Mouse (Mus musculus): ENCODE data around the gene Zc3h10.
"Not testable (repeated sequence)": the region's sequence is repeated elsewhere in the genome, so short reads cannot be mapped to it uniquely, and the experiment has no call there.

Zc3h10 gene

GRCm38 (mm10) chr10:128556286-128556685 is 8.7 kb upstream of the Zc3h10 start:
- DNase-seq (ENCODE audit: extremely low read depth, insufficient read length, low spot score), result peak; percentile 42

DNA sequence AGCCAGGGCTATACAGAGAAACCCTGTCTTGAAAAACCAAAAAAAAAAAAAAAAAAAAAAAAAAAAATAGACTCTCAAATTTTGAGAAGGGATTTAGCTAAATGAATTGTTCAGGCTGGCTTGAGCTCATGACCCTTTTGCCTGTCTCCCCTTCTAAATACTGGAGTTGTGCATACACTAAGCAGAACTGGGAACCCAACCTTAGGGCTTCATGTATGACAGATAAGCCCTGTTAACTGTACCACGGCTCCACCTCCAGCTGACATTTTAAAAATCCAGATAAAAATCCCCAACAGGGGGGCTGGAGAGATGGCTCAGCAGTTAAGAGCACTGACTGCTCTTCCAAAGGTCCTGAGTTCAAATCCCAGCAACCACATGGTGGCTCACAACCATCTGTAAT is 8.0 kb upstream of the Zc3h10 start:
- DNase-seq (ENCODE audit: extremely low read depth, insufficient read length, low spot score), result not testable (repeated sequence)

GRCm38 (mm10) chr10:128550144-128550823 is 2.7 kb upstream of the Zc3h10 start:
- DNase-seq (ENCODE audit: extremely low read depth, insufficient read length, low spot score), result not testable (repeated sequence)

DNA sequence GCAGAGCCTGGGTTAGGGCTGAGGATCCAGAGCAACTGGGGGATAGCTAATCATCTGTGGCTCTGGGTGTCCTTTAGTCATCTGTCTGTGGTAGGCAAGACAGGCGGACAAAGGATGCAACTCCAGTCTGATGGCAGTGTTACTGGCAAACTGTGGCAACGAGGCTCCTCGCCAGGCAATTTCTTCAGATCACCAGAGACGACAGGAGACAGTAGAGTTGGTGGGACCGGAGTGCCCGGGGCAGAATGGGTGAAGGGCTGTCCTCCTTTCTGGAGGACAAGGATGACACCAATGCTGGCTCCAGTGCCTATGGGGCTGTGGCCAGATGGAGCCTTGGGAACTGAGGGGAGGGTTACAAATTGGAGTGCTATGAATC is 2.1 kb upstream of the Zc3h10 start:
- not testable (repeated sequence) for DNase-seq (ENCODE audit: extremely low read depth, insufficient read length, low spot score)

GRCm38 (mm10) chr10:128548947-128549681 is 1.5 kb upstream of the Zc3h10 start, which contains the start of gene Rpl41:
Rpl41 (minus strand) TSS chr10:128549305.
- peak; percentile 98 for DNase-seq (ENCODE audit: extremely low read depth, insufficient read length, low spot score)

- peak; percentile 32 for DNase-seq (ENCODE audit: extremely low read depth, insufficient read length, low spot score)
Observed at GRCm38 (mm10) chr10:128548051-128548791, 647 bp upstream of the Zc3h10 start.

- no peak for DNase-seq (ENCODE audit: extremely low read depth, insufficient read length, low spot score)
Observed at GRCm38 (mm10) chr10:128546787-128547186, 787 bp downstream of the Zc3h10 start.

DNA sequence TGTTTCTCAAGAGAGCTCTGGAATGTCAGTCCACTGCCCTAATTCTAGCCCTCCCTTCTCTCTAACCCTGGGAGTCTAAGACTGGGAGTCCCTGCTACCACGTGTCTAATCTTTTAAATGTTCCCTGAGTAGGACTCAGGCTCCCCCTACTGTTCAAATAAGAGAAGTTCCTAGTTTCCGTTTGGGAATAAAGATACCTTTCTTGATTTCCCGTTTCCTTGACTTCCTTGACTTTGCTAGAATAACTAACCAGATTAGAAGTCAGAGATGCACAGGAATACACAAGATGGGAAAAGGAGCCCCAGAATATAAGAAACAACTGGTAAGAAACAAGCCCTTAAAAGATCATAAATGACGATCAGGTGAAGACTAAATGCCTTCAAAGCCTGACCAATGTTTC is 1.2 kb downstream of the Zc3h10 start:
- DNase-seq (ENCODE audit: extremely low read depth, insufficient read length, low spot score), result peak; percentile 44

DNA sequence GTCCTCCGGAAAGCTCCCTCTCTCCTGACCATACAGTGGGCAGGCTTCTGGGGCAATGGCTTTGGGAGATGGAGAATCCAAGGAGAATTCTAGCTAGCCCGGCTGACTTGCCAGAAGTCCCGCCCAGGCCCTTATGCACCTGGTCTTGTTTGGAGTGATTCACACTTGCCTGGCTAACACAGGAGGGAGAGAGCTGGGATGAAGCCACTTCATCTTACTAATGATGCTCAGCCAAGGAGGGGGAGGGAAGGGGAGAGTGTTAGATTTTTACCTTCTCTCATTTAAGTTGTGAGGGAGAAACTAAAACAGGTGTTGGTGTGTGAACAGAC is 2.0 kb downstream of the Zc3h10 start:
- no peak for DNase-seq (ENCODE audit: extremely low read depth, insufficient read length, low spot score)

- DNase-seq (ENCODE audit: extremely low read depth, insufficient read length, low spot score), result no peak
Observed at GRCm38 (mm10) chr10:128544674-128545569, 2.7 kb downstream of the Zc3h10 start.

DNA sequence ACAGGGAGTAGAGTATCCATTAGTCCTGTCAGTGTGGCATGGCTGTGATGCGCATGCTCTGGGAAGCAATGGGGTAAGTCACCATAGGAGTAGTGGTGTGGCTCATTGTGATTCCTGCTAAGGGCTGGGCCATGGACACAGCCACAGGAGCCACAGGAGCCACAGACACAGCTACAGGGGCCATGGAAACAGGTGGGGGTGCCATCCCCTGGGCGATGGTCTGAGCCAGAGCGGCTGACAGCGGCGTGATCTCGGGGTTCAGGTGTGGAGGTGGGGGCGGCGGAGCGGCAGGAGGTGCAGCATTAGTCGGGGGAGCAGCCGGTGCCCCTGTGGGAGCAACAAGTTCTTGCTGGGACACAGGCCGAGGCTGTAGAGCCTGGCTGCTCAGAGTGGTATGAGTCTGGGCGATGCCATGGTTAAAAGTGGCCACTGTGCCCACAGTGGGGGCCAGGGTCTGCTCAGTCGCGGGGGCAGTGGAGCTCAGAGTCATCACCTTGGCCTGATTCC is 3.4 kb downstream of the Zc3h10 start:
- no peak for DNase-seq (ENCODE audit: extremely low read depth, insufficient read length, low spot score)

DNA sequence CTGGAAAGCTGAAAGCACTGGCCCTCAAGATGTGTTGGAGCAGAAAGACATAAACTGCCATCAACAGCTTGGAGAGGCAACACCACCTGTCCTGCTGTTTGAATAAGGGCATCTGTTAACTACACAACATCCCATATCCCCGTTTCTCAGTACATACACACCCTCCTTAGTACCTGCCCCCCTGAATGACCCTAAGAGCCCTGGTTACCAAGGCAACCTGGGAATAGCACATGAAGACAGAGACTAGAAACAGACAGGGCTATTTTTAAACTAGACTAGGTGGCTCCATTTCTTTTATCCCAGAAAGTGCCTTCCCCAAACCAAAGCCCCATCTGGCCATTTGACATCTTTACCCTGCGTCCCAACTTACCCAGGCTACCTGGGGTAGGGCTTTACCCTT is 4.5 kb downstream of the Zc3h10 start:
- DNase-seq (ENCODE audit: extremely low read depth, insufficient read length, low spot score), result no peak

DNA sequence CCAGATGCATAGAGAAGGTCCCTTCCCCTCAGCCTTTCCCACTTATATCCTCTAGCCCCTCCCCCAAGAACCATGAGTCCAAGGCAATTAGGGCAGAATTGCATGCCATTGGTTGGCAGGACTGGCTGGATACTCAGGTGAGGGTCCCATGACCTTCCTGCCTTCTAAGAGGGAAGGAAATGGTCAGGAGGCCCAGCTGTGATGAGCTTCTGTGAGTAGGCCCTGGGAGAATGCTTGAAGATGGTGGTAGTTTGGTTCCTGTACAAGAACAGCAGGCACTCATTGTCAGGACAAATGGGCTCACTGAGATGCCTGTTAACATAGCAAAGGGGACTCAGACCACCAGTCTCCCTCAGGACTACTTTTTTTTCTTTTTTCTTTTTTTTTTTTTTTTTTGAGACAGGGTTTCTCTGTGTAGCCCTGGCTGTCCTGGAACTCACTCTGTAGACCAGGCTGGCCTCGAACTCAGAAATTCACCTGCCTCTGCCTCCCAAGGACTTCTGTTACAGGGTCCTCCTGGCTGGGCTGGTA is 9.2 kb downstream of the Zc3h10 start:
- no peak for DNase-seq (ENCODE audit: extremely low read depth, insufficient read length, low spot score)

- peak; percentile 75 for DNase-seq (ENCODE audit: extremely low read depth, insufficient read length, low spot score)
Observed at GRCm38 (mm10) chr10:128536266-128536940, 11.2 kb downstream of the Zc3h10 start.

DNA sequence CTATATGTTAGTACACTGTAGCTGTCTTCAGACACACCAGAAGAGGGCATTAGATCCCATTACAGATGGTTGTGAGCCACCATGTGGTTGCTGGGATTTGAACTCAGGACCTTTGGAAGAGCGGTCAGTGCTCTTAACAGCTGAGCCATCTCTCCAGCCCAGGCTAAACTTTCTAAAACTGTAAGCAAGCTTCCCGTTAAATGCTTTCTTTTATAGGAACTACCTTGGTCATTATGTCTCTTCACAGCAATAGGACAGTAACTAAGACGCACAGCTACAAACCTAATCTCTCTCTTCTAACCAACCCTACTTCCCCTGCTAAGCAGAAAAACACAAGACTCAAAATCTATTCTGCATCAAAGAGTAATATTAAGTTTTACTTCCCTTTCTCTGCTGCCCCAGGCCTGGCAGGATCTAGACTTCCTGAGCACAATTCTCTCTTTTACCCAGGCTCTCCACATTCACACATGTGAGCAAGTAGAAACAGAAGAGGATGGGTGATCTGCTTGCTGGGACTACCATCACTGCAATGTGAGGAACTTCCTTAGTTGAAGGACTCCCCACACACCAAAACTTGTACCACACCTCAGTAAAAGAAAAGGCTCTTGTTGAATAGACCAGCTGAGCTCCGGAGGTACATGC is 11.8 kb downstream of the Zc3h10 start:
- DNase-seq (ENCODE audit: extremely low read depth, insufficient read length, low spot score), result no peak

GRCm38 (mm10) chr10:128535206-128535605 is 12.4 kb downstream of the Zc3h10 start:
- no peak for DNase-seq (ENCODE audit: extremely low read depth, insufficient read length, low spot score)

DNA sequence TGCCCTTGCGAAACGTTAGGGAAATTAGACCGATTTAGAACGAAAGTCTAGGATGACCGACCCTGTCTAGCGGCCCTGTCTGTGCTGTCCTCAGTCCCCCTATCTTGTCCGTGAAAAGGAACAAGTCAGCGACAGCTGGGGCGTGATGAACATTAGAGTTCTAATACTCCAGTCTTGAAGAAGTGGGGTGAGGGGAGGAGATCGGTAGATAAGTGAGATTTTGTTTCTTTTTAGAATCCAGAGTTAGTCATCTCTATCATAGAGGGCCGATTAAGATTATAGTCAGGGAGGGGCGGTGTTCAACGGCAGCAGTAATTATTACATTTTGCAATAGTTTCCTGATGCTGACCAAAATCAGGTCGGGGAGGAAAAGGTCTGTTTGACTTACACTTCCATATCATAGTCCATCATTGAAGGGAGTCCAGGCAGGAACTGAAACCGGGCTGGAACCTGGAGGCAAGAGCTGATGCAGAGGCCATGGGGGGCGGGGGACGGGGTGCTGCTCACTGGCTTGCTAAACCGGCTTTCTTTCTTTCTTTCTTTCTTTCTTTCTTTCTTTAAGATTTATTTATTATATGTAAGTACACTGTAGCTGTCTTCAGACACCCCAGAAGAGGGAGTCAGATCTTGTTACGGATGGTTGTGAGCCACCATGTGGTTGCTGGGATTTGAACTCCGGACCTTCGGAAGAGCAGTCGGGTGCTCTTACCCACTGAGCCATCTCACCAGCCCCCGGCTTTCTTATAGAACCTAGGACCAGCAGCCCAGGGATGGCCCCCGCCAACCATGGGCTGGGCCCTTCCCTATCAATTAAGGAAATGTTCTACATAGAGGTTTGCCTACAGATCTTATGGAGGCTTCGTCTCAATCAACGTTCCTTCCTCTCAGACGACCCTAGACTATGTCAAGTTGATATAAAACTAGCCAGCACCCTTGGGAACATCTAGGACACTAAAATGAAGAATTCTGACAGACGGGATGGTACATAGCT is 20.9 kb downstream of the Zc3h10 start:
- DNase-seq (ENCODE audit: extremely low read depth, insufficient read length, low spot score), result no peak
